Mouse (Mus musculus) T-cell, adult 2 months (primary cell): ENCODE data around the gene Il21.

ENCODE experiments used
- DNase-seq: peaks from one replicate; pipeline ENCODE4 v3.0.0; 2022; ENCODE audit warnings: low spot score

Il21 gene

DNA sequence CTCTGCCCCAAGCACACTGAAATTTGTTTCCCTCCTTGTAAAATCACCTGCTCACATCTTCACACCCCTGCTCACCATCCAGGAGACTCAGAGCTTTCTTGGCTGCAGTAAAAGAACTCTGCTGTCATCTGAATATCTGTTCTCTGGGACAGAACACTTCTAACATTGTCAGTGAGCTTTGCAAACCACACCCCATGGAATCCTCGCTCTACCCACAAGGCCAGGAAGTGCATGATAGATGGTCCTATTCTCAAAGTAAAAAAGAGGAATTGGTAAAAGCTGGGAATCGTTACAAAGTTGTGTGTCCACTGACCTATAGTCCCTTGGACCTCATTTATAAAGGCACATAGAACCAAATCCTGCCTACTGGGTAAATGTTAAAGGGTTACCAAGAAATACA, 40.5 kb downstream of the Il21 start:
- no peak for DNase-seq

DNA sequence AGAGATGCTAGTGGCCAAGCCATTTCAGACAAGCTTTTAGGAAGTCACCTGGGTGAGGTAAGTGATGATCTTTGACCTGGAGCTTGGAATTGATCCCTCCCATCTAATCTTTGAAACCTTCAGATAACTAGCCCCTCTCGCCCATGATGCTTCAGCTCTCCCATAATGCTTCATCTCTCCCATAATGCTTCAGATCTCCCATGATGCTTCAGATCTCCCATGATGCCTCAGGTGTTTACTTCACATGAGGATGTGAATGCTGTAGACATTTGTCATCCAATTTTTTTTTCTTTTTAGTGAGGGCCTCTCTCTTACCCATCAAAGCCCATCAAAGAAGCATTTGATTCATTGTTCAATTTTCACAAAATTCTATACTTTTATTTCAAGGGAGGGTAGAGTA, 46.9 kb downstream of the Il21 start:
- no peak for DNase-seq

GRCm38 (mm10) chr3:37182415-37183269, 49.8 kb downstream of the Il21 start:
- DNase-seq, result no peak

GRCm38 (mm10) chr3:37181041-37181440, 51.4 kb downstream of the Il21 start:
- no peak for DNase-seq

DNA sequence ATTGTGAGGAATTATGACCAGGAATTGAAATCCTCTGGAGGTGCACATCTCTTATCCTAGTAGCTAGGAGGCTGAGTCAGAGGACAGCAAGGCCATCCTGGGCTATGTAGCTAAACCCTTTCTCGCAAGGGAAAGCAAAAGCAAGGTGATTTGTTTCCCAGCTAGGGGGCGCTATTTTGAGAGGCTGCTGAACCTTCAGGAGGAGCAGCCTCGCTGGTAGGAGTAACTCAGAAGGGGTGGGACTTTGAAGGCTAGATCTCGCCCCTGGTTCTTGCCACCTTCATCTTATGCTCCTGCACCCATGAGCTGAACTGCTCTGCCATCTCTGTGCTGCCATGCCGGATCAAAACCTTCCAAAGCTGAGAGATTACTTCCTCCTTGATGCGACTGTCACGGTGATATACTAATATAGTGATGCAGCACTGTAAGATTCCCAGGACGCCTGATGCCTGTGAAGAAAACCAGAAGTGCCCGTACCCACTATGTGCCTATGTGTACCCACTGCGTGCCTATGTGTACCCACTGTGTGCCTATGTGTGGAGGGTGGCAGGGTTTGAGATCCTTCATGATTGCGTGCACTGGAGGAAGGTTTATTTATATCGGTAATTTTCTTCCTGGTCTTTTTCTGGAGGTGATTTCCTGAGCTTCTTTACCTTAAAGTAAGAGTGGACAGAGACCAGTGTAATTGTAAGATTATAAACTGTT, 52.2 kb downstream of the Il21 start:
- peak; percentile 49 for DNase-seq

GRCm38 (mm10) chr3:37179472-37179871, 53.0 kb downstream of the Il21 start:
- DNase-seq, result no peak

DNA sequence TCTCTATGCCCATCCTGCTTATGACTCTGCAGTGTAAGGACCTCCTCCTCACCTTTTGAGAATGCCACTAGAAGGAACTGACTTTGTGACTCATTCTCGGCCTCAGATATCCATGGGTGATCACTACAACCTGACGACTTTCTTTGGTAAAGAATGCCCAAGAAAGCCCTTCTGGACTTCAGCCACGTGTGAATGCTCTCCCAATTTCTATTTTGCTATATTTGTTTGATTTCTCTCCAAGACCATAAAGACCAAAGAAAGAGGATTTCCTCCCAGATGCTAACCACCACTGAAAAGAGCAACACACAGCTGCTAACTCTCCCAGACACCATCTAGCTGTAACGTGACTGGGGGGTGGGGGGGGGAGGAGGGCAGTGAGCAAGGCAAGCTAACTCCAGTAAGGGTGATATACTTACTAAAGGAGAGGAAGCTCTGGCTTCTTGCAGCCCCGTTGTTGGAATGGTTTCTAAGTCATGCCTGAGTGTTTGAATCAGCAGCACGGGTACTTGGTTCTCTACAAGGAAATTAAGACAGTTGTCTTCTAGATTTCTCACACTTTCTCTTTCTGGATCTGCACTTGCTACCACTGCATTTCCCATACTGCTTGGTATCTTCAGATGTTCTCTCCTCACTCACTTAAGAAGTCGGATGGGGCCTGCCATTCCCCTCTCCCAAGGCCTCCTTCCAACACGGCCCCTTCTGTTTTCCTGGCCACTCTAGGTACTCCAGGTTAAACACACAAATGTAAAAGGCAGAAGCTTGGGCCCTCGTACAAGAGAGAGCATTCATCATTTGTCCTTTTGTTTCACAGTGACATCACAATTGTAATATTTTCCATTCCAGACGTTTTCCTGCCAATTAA, 57.5 kb downstream of the Il21 start:
- DNase-seq, result peak; percentile 19

DNA sequence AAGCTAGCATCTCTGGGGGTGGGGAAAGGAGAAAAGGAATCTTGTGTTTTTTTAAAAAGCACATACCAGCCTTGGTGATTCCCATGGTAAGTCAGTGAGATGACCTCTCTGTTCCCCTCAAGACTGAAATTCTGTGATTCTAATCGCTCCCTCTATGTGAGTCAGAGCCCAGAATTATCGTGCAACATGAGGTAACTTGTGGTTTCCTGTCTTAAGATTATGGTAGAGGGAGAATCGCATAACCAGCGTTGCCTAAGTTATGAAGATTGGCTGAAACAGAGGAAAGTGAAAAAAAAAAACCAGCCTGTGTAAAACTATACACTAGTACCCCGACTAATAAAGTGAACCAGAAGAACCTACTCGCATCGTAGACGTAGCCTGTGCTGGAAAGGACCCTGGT, 59.2 kb downstream of the Il21 start:
- peak; percentile 49 for DNase-seq
